Mouse (Mus musculus): ENCODE measurements at regions not wholly inside any gene's neighbourhood (a gene's known extent, or its start where the extent isn't known, plus 50 kb on each side); places are given as distances from the start of the nearest gene placed in this dataset.
A peak's percentile ranks its signal among the peaks of the same experiment; 100 is the strongest.

GRCm38 (mm10) chr13:28671543-28671942 lies 282.0 kb downstream of the Sox4 start:
- no peak overlapping the region for H3K9ac ChIP-seq (ENCODE audit: low read depth, low read length, severe bottlenecking)
- DNase-seq (ENCODE audit: low spot score) = no peak
- no peaks in the 10 kb centered on the region for H3K27me3 ChIP-seq (ENCODE audit: control insufficient read depth, insufficient read depth, low read length)
- 67% methylated on average over 11 of the region's 11 CpGs for WGBS
- no peak for TF ChIP-seq POLR2A (IDR thresholded peaks at IDR 0.05; ENCODE audit: borderline replicate concordance, extremely low read depth, insufficient read depth, insufficient read length)
- H3K4me1 ChIP-seq (ENCODE audit: control insufficient read depth, insufficient read depth, low read length) = no peaks in the 10 kb centered on the region
- H3K27ac ChIP-seq (replicated peaks; ENCODE audit: low read depth, low read length) = no peak overlapping the region
- H3K9me3 ChIP-seq (ENCODE audit: control insufficient read depth, low read length) = no peaks in the 10 kb centered on the region
- H3K4me2 ChIP-seq (replicated peaks; ENCODE audit: low read depth, low read length, severe bottlenecking) = no peak overlapping the region
- ATAC-seq (ENCODE audit: low FRiP score, low read depth) = peak; percentile 34; the same call in 1 of the 2 replicates
- no peak overlapping the region for H3K4me3 ChIP-seq (replicated peaks; ENCODE audit: low read length)
- H3K36me3 ChIP-seq (ENCODE audit: control insufficient read depth, insufficient read depth, low read length) = peaks cover 3% of the 10 kb centered on the region; the same call in 1 of the 2 replicates

- ATAC-seq (ENCODE audit: low FRiP score, low read depth) (no peak), DNase-seq (ENCODE audit: low spot score) (no peak)
- Histone ChIP-seq H3K9me3 (ENCODE audit: control insufficient read depth, low read length) (no peaks in the 10 kb centered on the region), H3K4me3 (replicated peaks; ENCODE audit: low read length) (no peak overlapping the region), H3K9ac (ENCODE audit: low read depth, low read length, severe bottlenecking) (no peak overlapping the region), H3K4me1 (ENCODE audit: control insufficient read depth, insufficient read depth, low read length) (peaks cover 7% of the 10 kb centered on the region; the same call in 1 of the 2 replicates), H3K36me3 (ENCODE audit: control insufficient read depth, insufficient read depth, low read length) (peaks cover 3% of the 10 kb centered on the region; the same call in 1 of the 2 replicates), H3K27ac (replicated peaks; ENCODE audit: low read depth, low read length) (no peak overlapping the region), H3K4me2 (replicated peaks; ENCODE audit: low read depth, low read length, severe bottlenecking) (no peak overlapping the region), H3K27me3 (ENCODE audit: control insufficient read depth, insufficient read depth, low read length) (no peaks in the 10 kb centered on the region)
- 88% methylated on average over 4 of the region's 4 CpGs for WGBS
- no peak for TF ChIP-seq POLR2A (IDR thresholded peaks at IDR 0.05; ENCODE audit: borderline replicate concordance, extremely low read depth, insufficient read depth, insufficient read length)
These were observed 283.5 kb downstream of the Sox4 start for GRCm38 (mm10) chr13:28669832-28670585.

GRCm38 (mm10) chr13:28666832-28667231 lies 286.7 kb downstream of the Sox4 start:
- H3K27me3 ChIP-seq (ENCODE audit: control insufficient read depth, insufficient read depth, low read length) = no peaks in the 10 kb centered on the region
- no peak for ATAC-seq (ENCODE audit: low FRiP score, low read depth)
- H3K4me3 ChIP-seq (replicated peaks; ENCODE audit: low read length) = no peak overlapping the region
- DNase-seq (ENCODE audit: low spot score) = no peak
- TF ChIP-seq POLR2A (IDR thresholded peaks at IDR 0.05; ENCODE audit: borderline replicate concordance, extremely low read depth, insufficient read depth, insufficient read length) = no peak
- no peak overlapping the region for H3K27ac ChIP-seq (replicated peaks; ENCODE audit: low read depth, low read length)
- no peaks in the 10 kb centered on the region for H3K9me3 ChIP-seq (ENCODE audit: control insufficient read depth, low read length)
- H3K36me3 ChIP-seq (ENCODE audit: control insufficient read depth, insufficient read depth, low read length) = peaks cover 3% of the 10 kb centered on the region; the same call in 1 of the 2 replicates
- peaks cover 22% of the 10 kb centered on the region for H3K4me1 ChIP-seq (ENCODE audit: control insufficient read depth, insufficient read depth, low read length)
- no peak overlapping the region for H3K9ac ChIP-seq (ENCODE audit: low read depth, low read length, severe bottlenecking)
- no peak overlapping the region for H3K4me2 ChIP-seq (replicated peaks; ENCODE audit: low read depth, low read length, severe bottlenecking)
- WGBS = 47% methylated on average over 3 of the region's 3 CpGs

GRCm38 (mm10) chr13:28665150-28665549 lies 288.4 kb downstream of the Sox4 start:
- H3K36me3 ChIP-seq (ENCODE audit: control insufficient read depth, insufficient read depth, low read length) = peaks cover 3% of the 10 kb centered on the region; the same call in 1 of the 2 replicates
- no peaks in the 10 kb centered on the region for H3K9me3 ChIP-seq (ENCODE audit: control insufficient read depth, low read length)
- no peak overlapping the region for H3K4me2 ChIP-seq (replicated peaks; ENCODE audit: low read depth, low read length, severe bottlenecking)
- peaks cover 22% of the 10 kb centered on the region for H3K4me1 ChIP-seq (ENCODE audit: control insufficient read depth, insufficient read depth, low read length)
- H3K9ac ChIP-seq (ENCODE audit: low read depth, low read length, severe bottlenecking) = no peak overlapping the region
- ATAC-seq (ENCODE audit: low FRiP score, low read depth) = no peak
- DNase-seq (ENCODE audit: low spot score) = no peak
- WGBS = 44% methylated on average over 5 of the region's 5 CpGs
- no peak overlapping the region for H3K4me3 ChIP-seq (replicated peaks; ENCODE audit: low read length)
- TF ChIP-seq POLR2A (IDR thresholded peaks at IDR 0.05; ENCODE audit: borderline replicate concordance, extremely low read depth, insufficient read depth, insufficient read length) = no peak
- no peaks in the 10 kb centered on the region for H3K27me3 ChIP-seq (ENCODE audit: control insufficient read depth, insufficient read depth, low read length)
- H3K27ac ChIP-seq (replicated peaks; ENCODE audit: low read depth, low read length) = no peak overlapping the region

GRCm38 (mm10) chr13:28664698-28665097 lies 288.8 kb downstream of the Sox4 start:
- 47% methylated on average over 4 of the region's 4 CpGs for WGBS
- DNase-seq (ENCODE audit: low spot score) (no peak), ATAC-seq (ENCODE audit: low FRiP score, low read depth) (no peak)
- peaks cover 26% of the 10 kb centered on the region for H3K4me1 ChIP-seq (ENCODE audit: control insufficient read depth, insufficient read depth, low read length)
- H3K4me2 ChIP-seq (replicated peaks; ENCODE audit: low read depth, low read length, severe bottlenecking) = no peak overlapping the region
- H3K9me3 ChIP-seq (ENCODE audit: control insufficient read depth, low read length) = no peaks in the 10 kb centered on the region
- TF ChIP-seq POLR2A (IDR thresholded peaks at IDR 0.05; ENCODE audit: borderline replicate concordance, extremely low read depth, insufficient read depth, insufficient read length) = no peak
- H3K27ac ChIP-seq (replicated peaks; ENCODE audit: low read depth, low read length) = no peak overlapping the region; the same call in 1 of the 2 replicates
- H3K9ac ChIP-seq (ENCODE audit: low read depth, low read length, severe bottlenecking) = no peak overlapping the region
- H3K36me3 ChIP-seq (ENCODE audit: control insufficient read depth, insufficient read depth, low read length) = peaks cover 3% of the 10 kb centered on the region; the same call in 1 of the 2 replicates
- no peak overlapping the region for H3K4me3 ChIP-seq (replicated peaks; ENCODE audit: low read length)
- no peaks in the 10 kb centered on the region for H3K27me3 ChIP-seq (ENCODE audit: control insufficient read depth, insufficient read depth, low read length)
